Comparison of ENCODE assay signal across 28 mouse cellular contexts in the genomic region with DNA sequence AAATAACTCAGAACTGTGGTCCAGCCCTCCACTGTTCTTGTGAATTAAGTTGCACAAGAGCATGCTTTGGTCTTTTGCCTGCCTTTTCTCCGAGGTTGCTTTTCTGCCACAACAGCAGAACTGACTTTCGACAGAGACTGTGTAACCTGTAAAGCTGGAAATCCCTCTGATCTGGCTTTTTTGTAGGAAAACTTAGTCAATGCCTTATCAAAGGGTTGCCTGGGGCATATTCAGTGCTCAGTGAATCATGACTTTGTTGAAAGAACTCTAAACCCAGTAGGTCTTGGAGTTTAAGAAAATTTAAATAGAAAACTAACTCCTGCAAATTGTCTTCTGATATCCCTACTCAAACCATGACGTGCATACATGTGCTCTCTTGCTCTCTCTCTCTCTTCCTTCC. TPM values are rescaled to one million over a fixed set of nuclear protein-coding genes. Genes with fewer than 3 reads are reported as not detected.
DNase-seq lines count a peak whose midpoint lies in the region; ATAC-seq and TF ChIP-seq lines count a peak whose summit lies in the region.
"Had no signal": no experiment of that assay in that cellular context is flagged by ENCODE, and none has a peak within 500 bp of the region (broad histone marks: within the 10 kb centered on the region; RNA-seq: fewer than 3 reads in every experiment).

No protein-coding gene starts in this region.

- H3K4me1 ChIP-seq in kidney, embryonic 15.5 days, result peaks cover 61% of the 10 kb centered on the region
- no peaks in the 10 kb centered on the region for H3K4me1 ChIP-seq in midbrain, embryonic 14.5 days (ENCODE audit: control insufficient read depth, insufficient read depth, low read length)
- H3K4me1 ChIP-seq in midbrain, postnatal 0 days (ENCODE audit: insufficient read depth, low read length), result no peaks in the 10 kb centered on the region
- peaks cover 31% of the 10 kb centered on the region for H3K4me1 ChIP-seq in limb, embryonic 15.5 days
- H3K4me1 ChIP-seq in stomach, postnatal 0 days (replicated peaks; ENCODE audit: control insufficient read depth, insufficient read depth), result no peaks in the 10 kb centered on the region; the same call in 1 of the 2 replicates
- no peaks in the 10 kb centered on the region for H3K4me1 ChIP-seq in forebrain, embryonic 13.5 days

- no peak for TF ChIP-seq CTCF in midbrain, postnatal 0 days (IDR thresholded peaks at IDR 0.05)
- no peak for TF ChIP-seq CTCF in stomach, postnatal 0 days (IDR thresholded peaks at IDR 0.05; ENCODE audit: low read depth)

- no peaks in the 10 kb centered on the region for H3K9me3 ChIP-seq in kidney, embryonic 15.5 days (replicated peaks)
- H3K9me3 ChIP-seq in midbrain, embryonic 14.5 days (ENCODE audit: control insufficient read depth, low read length), result no peaks in the 10 kb centered on the region
- no peaks in the 10 kb centered on the region for H3K9me3 ChIP-seq in midbrain, postnatal 0 days (ENCODE audit: low read length)
- no peaks in the 10 kb centered on the region for H3K9me3 ChIP-seq in limb, embryonic 15.5 days
- H3K9me3 ChIP-seq in stomach, postnatal 0 days (ENCODE audit: control insufficient read depth, low read length), result no peaks in the 10 kb centered on the region
- no peaks in the 10 kb centered on the region for H3K9me3 ChIP-seq in forebrain, embryonic 13.5 days (replicated peaks)
- H3K9me3 ChIP-seq: embryonic facial prominence, embryonic 12.5 days; forebrain, embryonic 10.5 days; heart, embryonic 12.5 days; heart, embryonic 15.5 days; hindbrain, embryonic 10.5 days; hindbrain, embryonic 13.5 days had no signal

- H3K27ac ChIP-seq in kidney, embryonic 15.5 days, result peak overlapping the region; percentile 22; the same call in 1 of the 2 replicates
- no peak overlapping the region for H3K27ac ChIP-seq in midbrain, embryonic 14.5 days (replicated peaks; ENCODE audit: low read depth, low read length)
- H3K27ac ChIP-seq in midbrain, postnatal 0 days (ENCODE audit: low read depth, low read length), result no peak overlapping the region
- peak overlapping the region; percentile 73 for H3K27ac ChIP-seq in limb, embryonic 15.5 days
- peak overlapping the region; percentile 63; the same call in 1 of the 2 replicates for H3K27ac ChIP-seq in stomach, postnatal 0 days (replicated peaks)
- H3K27ac ChIP-seq in forebrain, embryonic 13.5 days, result no peak overlapping the region
- H3K27ac ChIP-seq: embryonic facial prominence, embryonic 12.5 days; forebrain, embryonic 10.5 days; gastrocnemius, adult 2 months; heart, embryonic 15.5 days; hindbrain, embryonic 10.5 days; hindbrain, embryonic 13.5 days had no signal

- H3K4me3 ChIP-seq in kidney, embryonic 15.5 days (replicated peaks), result no peak overlapping the region
- no peak overlapping the region for H3K4me3 ChIP-seq in midbrain, embryonic 14.5 days (replicated peaks; ENCODE audit: low read depth, low read length)
- H3K4me3 ChIP-seq in midbrain, postnatal 0 days (ENCODE audit: low read depth, low read length), result no peak overlapping the region
- H3K4me3 ChIP-seq in limb, embryonic 15.5 days, result no peak overlapping the region
- no peak overlapping the region for H3K4me3 ChIP-seq in stomach, postnatal 0 days (ENCODE audit: low read depth, low read length)
- H3K4me3 ChIP-seq in forebrain, embryonic 13.5 days, result no peak overlapping the region
- H3K4me3 ChIP-seq: embryonic facial prominence, embryonic 12.5 days; forebrain, embryonic 10.5 days; gastrocnemius, adult 2 months; heart, embryonic 12.5 days; heart, embryonic 15.5 days; hindbrain, embryonic 10.5 days; hindbrain, embryonic 13.5 days had no signal

- WGBS in kidney, embryonic 15.5 days, result 58% methylated on average over 3 of the region's 3 CpGs
- 59% methylated on average over 3 of the region's 3 CpGs for WGBS in midbrain, embryonic 14.5 days
- WGBS in midbrain, postnatal 0 days, result 42% methylated on average over 3 of the region's 3 CpGs
- 54% methylated on average over 3 of the region's 3 CpGs for WGBS in limb, embryonic 15.5 days
- WGBS in stomach, postnatal 0 days, result 49% methylated on average over 3 of the region's 3 CpGs
- WGBS in forebrain, embryonic 13.5 days, result 57% methylated on average over 3 of the region's 3 CpGs

- ATAC-seq in kidney, embryonic 15.5 days (replicated peaks; ENCODE audit: low FRiP score), result no peak
- ATAC-seq in midbrain, embryonic 14.5 days (ENCODE audit: low FRiP score, low TSS enrichment), result no peak
- ATAC-seq in midbrain, postnatal 0 days (ENCODE audit: low FRiP score), result no peak
- no peak for ATAC-seq in limb, embryonic 15.5 days (ENCODE audit: insufficient number of reproducible peaks, low FRiP score, low TSS enrichment, low read depth)
- ATAC-seq in stomach, postnatal 0 days (ENCODE audit: low FRiP score, low TSS enrichment), result no peak; the same call in 1 of the 2 replicates
- ATAC-seq in forebrain, embryonic 13.5 days, result no peak
- ATAC-seq: CD4-positive, CD25-positive, alpha-beta regulatory T cell, adult 4 months; forebrain, embryonic 14.5 days; forebrain, postnatal 0 days; hindbrain, embryonic 16.5 days had no signal

- no peak overlapping the region for H3K4me2 ChIP-seq in kidney, embryonic 15.5 days
- H3K4me2 ChIP-seq in midbrain, embryonic 14.5 days (ENCODE audit: low read length), result no peak overlapping the region
- H3K4me2 ChIP-seq in midbrain, postnatal 0 days (ENCODE audit: low read depth, low read length, poor library complexity, severe bottlenecking), result no peak overlapping the region
- H3K4me2 ChIP-seq in limb, embryonic 15.5 days, result no peak overlapping the region
- H3K4me2 ChIP-seq in stomach, postnatal 0 days (replicated peaks; ENCODE audit: low read depth), result no peak overlapping the region
- H3K4me2 ChIP-seq in forebrain, embryonic 13.5 days, result no peak overlapping the region
- H3K4me2 ChIP-seq: embryonic facial prominence, embryonic 12.5 days; heart, embryonic 12.5 days; heart, embryonic 15.5 days; hindbrain, embryonic 13.5 days had no signal

- no peak overlapping the region for H3K9ac ChIP-seq in kidney, embryonic 15.5 days
- no peak overlapping the region for H3K9ac ChIP-seq in midbrain, embryonic 14.5 days (replicated peaks; ENCODE audit: low read length)
- no peak overlapping the region for H3K9ac ChIP-seq in midbrain, postnatal 0 days (replicated peaks; ENCODE audit: low read length, poor library complexity, severe bottlenecking)
- H3K9ac ChIP-seq in limb, embryonic 15.5 days, result no peak overlapping the region
- H3K9ac ChIP-seq in stomach, postnatal 0 days (ENCODE audit: low read length), result no peak overlapping the region
- no peak overlapping the region for H3K9ac ChIP-seq in forebrain, embryonic 13.5 days
- H3K9ac ChIP-seq: embryonic facial prominence, embryonic 12.5 days; forebrain, postnatal 0 days; heart, embryonic 12.5 days; heart, embryonic 15.5 days; hindbrain, embryonic 13.5 days had no signal

- no peaks in the 10 kb centered on the region for H3K36me3 ChIP-seq in kidney, embryonic 15.5 days
- no peaks in the 10 kb centered on the region for H3K36me3 ChIP-seq in midbrain, embryonic 14.5 days (ENCODE audit: control insufficient read depth, insufficient read depth, low read length)
- H3K36me3 ChIP-seq in midbrain, postnatal 0 days (ENCODE audit: insufficient read depth, low read length), result no peaks in the 10 kb centered on the region
- no peaks in the 10 kb centered on the region; the same call in 1 of the 2 replicates for H3K36me3 ChIP-seq in limb, embryonic 15.5 days
- H3K36me3 ChIP-seq in stomach, postnatal 0 days (ENCODE audit: control insufficient read depth, insufficient read depth, low read length), result no peaks in the 10 kb centered on the region
- H3K36me3 ChIP-seq in forebrain, embryonic 13.5 days (ENCODE audit: poor library complexity, severe bottlenecking), result no peaks in the 10 kb centered on the region
- H3K36me3 ChIP-seq: embryonic facial prominence, embryonic 12.5 days; forebrain, embryonic 10.5 days; heart, embryonic 12.5 days; heart, embryonic 15.5 days; hindbrain, embryonic 10.5 days; hindbrain, embryonic 13.5 days had no signal

- no peak for TF ChIP-seq EP300 in stomach, postnatal 0 days (optimal IDR thresholded peaks at IDR 0.05)

- no peaks in the 10 kb centered on the region for H3K27me3 ChIP-seq in kidney, embryonic 15.5 days
- no peaks in the 10 kb centered on the region for H3K27me3 ChIP-seq in midbrain, embryonic 14.5 days (ENCODE audit: control insufficient read depth, insufficient read depth, low read length)
- no peaks in the 10 kb centered on the region for H3K27me3 ChIP-seq in midbrain, postnatal 0 days (ENCODE audit: insufficient read depth, low read length)
- H3K27me3 ChIP-seq in limb, embryonic 15.5 days, result no peaks in the 10 kb centered on the region
- no peaks in the 10 kb centered on the region for H3K27me3 ChIP-seq in stomach, postnatal 0 days (ENCODE audit: control insufficient read depth, insufficient read depth, low read length)
- no peaks in the 10 kb centered on the region for H3K27me3 ChIP-seq in forebrain, embryonic 13.5 days
- H3K27me3 ChIP-seq: embryonic facial prominence, embryonic 12.5 days; heart, embryonic 12.5 days; heart, embryonic 15.5 days; hindbrain, embryonic 13.5 days had no signal

- no peak for DNase-seq in kidney, postnatal 14 days
- DNase-seq in midbrain, embryonic 14.5 days, result peak; percentile 8
- no peak for DNase-seq in midbrain, postnatal 0 days (ENCODE audit: low spot score)
- no peak for DNase-seq in stomach, postnatal 0 days (ENCODE audit: low spot score)
- no peak for DNase-seq in adrenal gland, adult 2 months
- DNase-seq: adrenal gland, postnatal 10 days; adrenal gland, postnatal 36 days; cerebellum, adult 18-20 months; cerebellum, adult 9-10 months; cerebellum, postnatal 14 days; forebrain, postnatal 0 days; gastrocnemius, adult 2 months; gastrocnemius, postnatal 14 days; heart, adult 11 months; heart, postnatal 10 days; heart, postnatal 36 days had no signal

RNA-seq across cellular contexts. Expression of gene Car12, which starts 17.1 kb away (rescaled TPM):
- polyA plus RNA-seq in kidney, embryonic 15.5 days (2015; fragmentation: Nextera tagmentation; extraction: Ambion mirVana), result 14.5 and 15.6 TPM in 2 replicates
- polyA plus RNA-seq in midbrain, embryonic 14.5 days (2014; fragmentation: Nextera tagmentation; extraction: Ambion mirVana), result 0.07 and 0.62 TPM in 2 replicates
- total RNA-seq in midbrain, postnatal 0 days (2014; rRNA removed), result 2.8 and 6.6 TPM in 2 replicates
- polyA plus RNA-seq in midbrain, postnatal 0 days (2015; fragmentation: Nextera tagmentation; extraction: Ambion mirVana), result 0.32 and 0.79 TPM in 2 replicates
- 33.6 and 33.9 TPM in 2 replicates for polyA plus RNA-seq in limb, embryonic 15.5 days (2015; fragmentation: Nextera tagmentation; extraction: Ambion mirVana)
- 11.1 and 11.3 TPM in 2 replicates for polyA plus RNA-seq in stomach, postnatal 0 days (2015; fragmentation: Nextera tagmentation; extraction: Ambion mirVana)
- 2.5 and 3.1 TPM in 2 replicates for polyA plus RNA-seq in forebrain, embryonic 13.5 days (2015; fragmentation: Nextera tagmentation; extraction: Ambion mirVana)
- under 1 TPM; 0.23 to 0.45 TPM for total RNA-seq in adrenal gland, adult 2 months (2021)
- 0.42 and 0.49 TPM in 2 replicates for polyA plus RNA-seq in adrenal gland, adult 2 months (2012; rRNA removed)
- total RNA-seq: heart, postnatal 36 days had no signal

Comparison
In these comparisons a context has a peak if more than half of its experiments do, and no peak if none do; other contexts are left out.
1. H3K27ac ChIP-seq: peak in kidney, embryonic 15.5 days (single experiment), limb, embryonic 15.5 days (single experiment) and stomach, postnatal 0 days (single experiment); none in midbrain, embryonic 14.5 days (single experiment), midbrain, postnatal 0 days (single experiment) and forebrain, embryonic 13.5 days (single experiment).